Mouse (Mus musculus): ENCODE results near the gene Pgbd5.

The Pgbd5 gene

DNA sequence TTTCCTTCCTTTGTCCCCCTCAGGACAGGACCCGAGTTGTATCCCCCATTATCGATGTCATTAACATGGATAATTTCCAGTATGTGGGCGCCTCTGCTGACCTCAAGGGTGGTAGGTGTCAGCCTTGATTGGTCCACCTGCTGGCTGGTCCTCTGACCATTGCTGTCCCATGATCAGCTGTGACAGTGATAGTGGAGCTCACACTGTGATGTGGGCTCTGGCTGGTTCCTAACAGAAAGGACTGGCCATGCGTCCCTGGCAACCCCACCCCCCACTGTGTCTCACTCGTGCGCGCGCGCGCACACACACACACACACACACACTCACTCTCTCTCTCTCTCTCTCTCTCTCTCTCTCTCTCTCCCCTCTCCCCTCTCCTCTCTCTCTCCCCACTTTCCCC is 109.8 kb downstream of the Pgbd5 start:
- Histone ChIP-seq H3K36me3 (ENCODE audit: control insufficient read depth, insufficient read depth, low read length, poor library complexity, severe bottlenecking) (0 out of 2 replicates have a peak, but pooled peaks cover 2% of the 10 kb centered on the region), H3K27me3 (ENCODE audit: control insufficient read depth, insufficient read depth, low read length, poor library complexity, severe bottlenecking) (no peaks in the 10 kb centered on the region)
- no peak for DNase-seq (ENCODE audit: low read depth, low spot score)

DNA sequence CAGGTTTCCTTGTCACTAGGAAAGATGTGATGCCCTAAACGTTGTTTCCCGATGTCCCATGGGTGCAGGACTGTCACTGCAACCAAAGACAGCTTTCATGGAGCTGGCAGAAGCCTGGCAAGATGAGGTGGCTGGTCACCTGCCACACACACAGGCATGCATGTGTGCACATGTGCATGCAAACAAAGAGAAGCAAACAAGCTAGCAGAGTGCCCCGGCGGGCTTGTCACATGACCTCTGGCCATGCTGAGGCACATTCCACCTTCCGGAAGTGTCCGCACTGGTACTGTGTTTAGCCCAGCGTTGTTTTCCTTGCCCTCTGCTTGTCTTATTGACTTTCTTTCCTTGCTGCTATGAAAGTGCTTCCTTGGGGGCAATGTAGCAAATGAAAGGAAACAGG is 111.2 kb downstream of the Pgbd5 start:
- Histone ChIP-seq H3K27me3 (ENCODE audit: control insufficient read depth, insufficient read depth, low read length, poor library complexity, severe bottlenecking) (no peaks in the 10 kb centered on the region), H3K36me3 (ENCODE audit: control insufficient read depth, insufficient read depth, low read length, poor library complexity, severe bottlenecking) (peaks cover 5% of the 10 kb centered on the region)
- DNase-seq (ENCODE audit: low read depth, low spot score) = no peak

DNA sequence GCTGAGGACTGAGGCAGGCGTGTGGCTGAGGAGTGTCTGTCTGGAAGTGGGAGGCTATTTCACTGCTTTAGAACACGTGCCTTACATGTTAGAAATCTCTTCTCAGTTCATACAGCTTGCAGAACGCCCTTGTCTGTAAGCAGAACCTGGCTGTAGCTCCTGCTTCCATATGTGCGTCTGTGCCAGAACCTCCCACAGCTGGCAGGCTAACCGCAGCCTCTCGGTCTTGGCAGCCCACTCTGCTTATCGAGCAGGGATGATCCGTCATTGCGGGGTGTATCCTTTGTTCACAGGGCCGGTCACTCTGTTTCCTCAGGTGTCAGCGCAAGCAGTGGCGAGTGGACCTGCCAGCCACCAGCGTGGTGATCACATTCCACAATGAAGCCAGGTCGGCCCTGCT is 116.1 kb downstream of the Pgbd5 start:
- Histone ChIP-seq H3K36me3 (ENCODE audit: control insufficient read depth, insufficient read depth, low read length, poor library complexity, severe bottlenecking) (peaks cover 5% of the 10 kb centered on the region), H3K27me3 (ENCODE audit: control insufficient read depth, insufficient read depth, low read length, poor library complexity, severe bottlenecking) (no peaks in the 10 kb centered on the region)
- no peak for DNase-seq (ENCODE audit: low read depth, low spot score)

DNA sequence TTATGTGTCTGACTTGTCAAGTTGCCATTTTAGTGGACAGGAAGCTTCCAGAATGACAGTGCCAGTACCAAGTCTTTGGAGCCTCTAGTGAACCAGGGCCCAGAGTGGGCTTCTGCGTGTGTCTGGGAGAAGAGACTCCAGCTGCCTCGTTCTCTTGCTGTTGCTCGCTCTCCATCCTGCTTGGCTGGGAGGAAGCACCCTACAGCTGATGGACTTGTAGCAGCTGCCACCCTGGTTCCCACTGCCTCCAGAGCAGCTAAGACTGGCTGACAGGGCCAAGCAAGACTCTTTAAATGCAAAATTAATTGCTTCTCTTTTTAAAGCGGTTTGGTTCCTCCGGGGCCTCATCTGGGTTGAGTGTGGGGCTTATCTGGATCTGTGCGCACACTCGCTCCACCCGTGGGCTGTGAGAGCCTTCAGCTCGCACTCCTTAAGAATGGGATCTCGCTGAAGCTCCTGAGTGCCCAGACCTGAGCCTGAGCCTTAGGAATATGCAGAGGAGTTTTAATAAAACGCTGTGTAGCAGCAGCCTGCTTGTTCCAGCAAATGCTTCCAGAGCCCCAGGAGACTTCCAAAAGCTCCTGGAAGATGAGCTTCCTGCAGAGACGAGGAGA is 118.1 kb downstream of the Pgbd5 start:
- no peak for DNase-seq (ENCODE audit: low read depth, low spot score)
- peaks cover 3% of the 10 kb centered on the region for H3K36me3 ChIP-seq (ENCODE audit: control insufficient read depth, insufficient read depth, low read length, poor library complexity, severe bottlenecking)
- no peaks in the 10 kb centered on the region for H3K27me3 ChIP-seq (ENCODE audit: control insufficient read depth, insufficient read depth, low read length, poor library complexity, severe bottlenecking)

DNA sequence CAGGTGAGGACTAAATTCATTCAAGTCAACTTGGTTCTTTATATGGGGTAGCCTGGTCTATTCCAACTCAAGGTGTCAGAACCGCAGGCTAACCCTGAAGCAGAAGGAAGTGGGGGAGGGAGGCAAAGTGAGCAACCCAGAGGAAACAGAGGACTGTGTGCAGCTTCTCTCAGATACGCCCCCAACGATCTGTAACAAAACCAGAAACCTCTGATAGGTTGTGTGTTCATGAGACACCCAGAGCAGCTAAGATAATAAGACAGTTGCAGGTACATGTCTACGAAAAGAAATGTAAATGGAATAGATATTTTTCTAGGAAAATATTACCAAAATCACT is 120.2 kb downstream of the Pgbd5 start:
- Histone ChIP-seq H3K36me3 (ENCODE audit: control insufficient read depth, insufficient read depth, low read length, poor library complexity, severe bottlenecking) (peaks cover under 1% of the 10 kb centered on the region; the same call in 1 of the 2 replicates), H3K27me3 (ENCODE audit: control insufficient read depth, insufficient read depth, low read length, poor library complexity, severe bottlenecking) (no peaks in the 10 kb centered on the region)
- no peak for DNase-seq (ENCODE audit: low read depth, low spot score)

All from splenic B cell, adult 2 months (primary cell).